Mouse (Mus musculus): ENCODE measurements at regions not wholly inside any gene's neighbourhood (a gene's known extent, or its start where the extent isn't known, plus 50 kb on each side); places are given as distances from the start of the nearest gene placed in this dataset.

DNA sequence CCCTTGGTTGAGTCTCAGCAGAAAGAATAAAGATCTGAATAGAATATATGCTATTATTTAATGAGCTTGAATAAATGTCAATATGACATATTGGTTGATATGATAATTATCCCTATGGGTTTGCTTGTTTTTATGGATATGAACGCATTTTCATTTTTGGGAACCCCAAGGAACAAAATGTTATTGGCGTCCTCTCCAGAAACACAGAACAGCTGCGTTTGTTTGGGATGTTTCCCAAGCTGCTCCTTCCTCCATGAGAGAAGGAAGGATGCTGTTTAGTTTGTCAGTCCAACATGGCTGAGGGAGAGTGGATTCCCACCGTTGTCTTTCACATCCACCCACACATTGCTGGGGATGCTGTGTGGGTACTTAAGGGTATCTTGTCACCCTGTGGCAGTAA lies 89.9 kb upstream of the Osmr start:
- WGBS = 79% methylated on average over 4 of the region's 4 CpGs
- Histone ChIP-seq H3K27ac (ENCODE audit: low read length) (no peak overlapping the region), H3K9ac (replicated peaks; ENCODE audit: low read length) (no peak overlapping the region), H3K4me3 (ENCODE audit: low read length) (no peak overlapping the region), H3K4me1 (ENCODE audit: insufficient read depth, low read length) (no peaks in the 10 kb centered on the region), H3K4me2 (replicated peaks; ENCODE audit: low read depth, low read length) (no peak overlapping the region), H3K36me3 (ENCODE audit: insufficient read depth, low read length) (no peaks in the 10 kb centered on the region), H3K9me3 (ENCODE audit: low read length) (no peaks in the 10 kb centered on the region), H3K27me3 (ENCODE audit: insufficient read depth, low read length) (no peaks in the 10 kb centered on the region)
- ATAC-seq (ENCODE audit: low FRiP score, low TSS enrichment) = no peak

GRCm38 (mm10) chr15:6965446-6965845 lies 90.7 kb upstream of the Osmr start:
- H3K9ac ChIP-seq (replicated peaks; ENCODE audit: low read length) = no peak overlapping the region
- WGBS = 53% methylated on average over 4 of the region's 4 CpGs

GRCm38 (mm10) chr15:6974410-6974809 lies 99.6 kb upstream of the Osmr start:
- Histone ChIP-seq H3K4me1 (ENCODE audit: insufficient read depth, low read length) (peaks cover 5% of the 10 kb centered on the region; the same call in 1 of the 2 replicates), H3K4me2 (replicated peaks; ENCODE audit: low read depth, low read length) (no peak overlapping the region), H3K36me3 (ENCODE audit: insufficient read depth, low read length) (no peaks in the 10 kb centered on the region), H3K9me3 (ENCODE audit: low read length) (no peaks in the 10 kb centered on the region), H3K27ac (ENCODE audit: low read length) (no peak overlapping the region), H3K27me3 (ENCODE audit: insufficient read depth, low read length) (no peaks in the 10 kb centered on the region), H3K9ac (replicated peaks; ENCODE audit: low read length) (no peak overlapping the region), H3K4me3 (ENCODE audit: low read length) (no peak overlapping the region)
- peak; percentile 75; the same call in 1 of the 2 replicates for ATAC-seq (ENCODE audit: low FRiP score, low TSS enrichment)
- WGBS = 16% methylated on average over 4 of the region's 4 CpGs

More at GRCm38 (mm10) chr15:6965446-6965845, 90.7 kb upstream of the Osmr start:
- Histone ChIP-seq H3K4me1 (ENCODE audit: insufficient read depth, low read length) (no peaks in the 10 kb centered on the region), H3K9me3 (ENCODE audit: low read length) (no peaks in the 10 kb centered on the region), H3K27ac (ENCODE audit: low read length) (no peak overlapping the region), H3K4me2 (replicated peaks; ENCODE audit: low read depth, low read length) (no peak overlapping the region), H3K27me3 (ENCODE audit: insufficient read depth, low read length) (no peaks in the 10 kb centered on the region), H3K36me3 (ENCODE audit: insufficient read depth, low read length) (no peaks in the 10 kb centered on the region), H3K4me3 (ENCODE audit: low read length) (no peak overlapping the region)
- ATAC-seq (ENCODE audit: low FRiP score, low TSS enrichment) = no peak

DNA sequence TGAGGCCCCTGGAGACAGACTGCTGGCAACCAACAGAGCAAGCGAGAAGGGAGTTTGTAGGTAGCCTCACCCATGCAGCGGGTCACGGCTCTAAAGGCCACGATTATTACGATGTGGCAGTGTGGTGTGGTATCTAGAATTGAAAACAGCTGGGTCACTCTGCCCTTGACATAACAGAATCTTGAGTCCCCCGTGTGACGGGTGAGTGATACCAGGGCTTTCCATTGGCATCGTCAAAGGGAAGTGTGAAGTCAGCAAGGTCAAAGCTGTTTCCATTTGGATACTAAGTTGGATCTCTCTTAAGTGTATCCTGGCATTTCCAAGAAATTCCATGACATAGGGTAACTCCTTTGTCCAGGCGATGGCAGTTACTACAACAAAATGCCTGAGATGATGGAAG lies 106.7 kb upstream of the Osmr start:
- Histone ChIP-seq H3K9me3 (ENCODE audit: low read length) (no peaks in the 10 kb centered on the region), H3K27me3 (ENCODE audit: insufficient read depth, low read length) (no peaks in the 10 kb centered on the region), H3K4me1 (ENCODE audit: insufficient read depth, low read length) (no peaks in the 10 kb centered on the region), H3K4me3 (ENCODE audit: low read length) (no peak overlapping the region), H3K36me3 (ENCODE audit: insufficient read depth, low read length) (no peaks in the 10 kb centered on the region), H3K9ac (replicated peaks; ENCODE audit: low read length) (no peak overlapping the region), H3K27ac (ENCODE audit: low read length) (no peak overlapping the region), H3K4me2 (replicated peaks; ENCODE audit: low read depth, low read length) (no peak overlapping the region)
- ATAC-seq (ENCODE audit: low FRiP score, low TSS enrichment) = no peak
- 79% methylated on average over 9 of the region's 9 CpGs for WGBS

DNA sequence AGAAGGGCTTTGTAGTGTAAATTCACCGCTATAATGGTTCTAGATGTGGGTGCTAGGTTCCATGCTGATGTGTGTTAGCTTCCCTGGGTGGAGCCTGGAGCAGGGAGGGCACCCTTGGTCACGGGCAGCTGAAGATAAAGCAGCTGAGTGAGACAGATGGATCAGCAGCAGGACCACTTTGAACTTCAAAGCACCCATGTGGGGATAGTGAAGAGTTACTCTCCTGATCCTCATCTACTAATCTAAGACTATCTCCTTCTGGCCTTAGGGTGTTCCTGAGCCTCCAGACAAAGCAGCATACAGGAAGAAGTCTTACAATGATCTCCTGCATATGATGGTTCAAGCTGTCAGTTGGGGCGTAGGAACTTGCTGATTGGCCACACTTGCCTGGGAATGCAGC lies 107.1 kb upstream of the Lifr start:
- H3K4me1 ChIP-seq (ENCODE audit: insufficient read depth, low read length) = no peaks in the 10 kb centered on the region
- H3K9ac ChIP-seq (replicated peaks; ENCODE audit: low read length) = no peak overlapping the region
- no peak for ATAC-seq (ENCODE audit: low FRiP score, low TSS enrichment)
- H3K36me3 ChIP-seq (ENCODE audit: insufficient read depth, low read length) = no peaks in the 10 kb centered on the region
- H3K27me3 ChIP-seq (ENCODE audit: insufficient read depth, low read length) = no peaks in the 10 kb centered on the region
- H3K27ac ChIP-seq (ENCODE audit: low read length) = no peak overlapping the region
- no peaks in the 10 kb centered on the region for H3K9me3 ChIP-seq (ENCODE audit: low read length)
- H3K4me2 ChIP-seq (replicated peaks; ENCODE audit: low read depth, low read length) = no peak overlapping the region
- H3K4me3 ChIP-seq (ENCODE audit: low read length) = no peak overlapping the region
- WGBS = 79% methylated on average over 3 of the region's 3 CpGs

DNA sequence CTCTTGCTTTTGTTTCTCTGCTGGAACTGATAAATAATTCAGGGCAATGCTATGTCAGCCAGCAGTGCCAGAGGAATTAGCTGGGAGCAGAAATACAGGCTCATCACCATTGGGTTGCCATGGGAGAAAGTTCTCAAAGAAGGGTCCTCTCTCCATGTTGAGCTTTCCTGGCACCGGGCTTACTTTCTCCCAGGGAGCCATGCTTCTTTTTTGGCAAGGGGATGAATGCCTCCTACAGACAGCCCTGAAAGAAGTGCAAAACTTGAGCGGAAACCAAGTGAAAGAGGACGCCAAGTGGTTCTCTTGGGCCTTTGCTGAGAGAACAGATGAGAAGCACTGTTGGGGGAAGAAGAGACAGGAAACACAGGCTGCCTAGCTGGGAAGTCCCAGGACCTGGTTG lies 102.2 kb upstream of the Lifr start:
- Histone ChIP-seq H3K4me1 (ENCODE audit: insufficient read depth, low read length) (no peaks in the 10 kb centered on the region), H3K9ac (replicated peaks; ENCODE audit: low read length) (no peak overlapping the region), H3K36me3 (ENCODE audit: insufficient read depth, low read length) (no peaks in the 10 kb centered on the region), H3K27me3 (ENCODE audit: insufficient read depth, low read length) (no peaks in the 10 kb centered on the region), H3K4me3 (ENCODE audit: low read length) (no peak overlapping the region), H3K9me3 (ENCODE audit: low read length) (no peaks in the 10 kb centered on the region), H3K4me2 (replicated peaks; ENCODE audit: low read depth, low read length) (no peak overlapping the region), H3K27ac (ENCODE audit: low read length) (no peak overlapping the region)
- WGBS = 86% methylated on average over 3 of the region's 3 CpGs
- no peak for ATAC-seq (ENCODE audit: low FRiP score, low TSS enrichment)

GRCm38 (mm10) chr15:6989094-6989493 lies 101.3 kb upstream of the Lifr start:
- Histone ChIP-seq H3K27ac (ENCODE audit: low read length) (no peak overlapping the region), H3K36me3 (ENCODE audit: insufficient read depth, low read length) (no peaks in the 10 kb centered on the region), H3K27me3 (ENCODE audit: insufficient read depth, low read length) (no peaks in the 10 kb centered on the region), H3K4me1 (ENCODE audit: insufficient read depth, low read length) (no peaks in the 10 kb centered on the region), H3K9me3 (ENCODE audit: low read length) (no peaks in the 10 kb centered on the region), H3K4me2 (replicated peaks; ENCODE audit: low read depth, low read length) (no peak overlapping the region), H3K4me3 (ENCODE audit: low read length) (no peak overlapping the region), H3K9ac (replicated peaks; ENCODE audit: low read length) (no peak overlapping the region)
- 82% methylated on average over 6 of the region's 6 CpGs for WGBS
- no peak for ATAC-seq (ENCODE audit: low FRiP score, low TSS enrichment)

- Histone ChIP-seq H3K4me1 (ENCODE audit: insufficient read depth, low read length) (no peaks in the 10 kb centered on the region), H3K4me3 (ENCODE audit: low read length) (no peak overlapping the region), H3K36me3 (ENCODE audit: insufficient read depth, low read length) (no peaks in the 10 kb centered on the region), H3K27ac (ENCODE audit: low read length) (no peak overlapping the region), H3K4me2 (replicated peaks; ENCODE audit: low read depth, low read length) (no peak overlapping the region), H3K9ac (replicated peaks; ENCODE audit: low read length) (no peak overlapping the region), H3K9me3 (ENCODE audit: low read length) (no peaks in the 10 kb centered on the region), H3K27me3 (ENCODE audit: insufficient read depth, low read length) (no peaks in the 10 kb centered on the region)
- 80% methylated on average over 9 of the region's 9 CpGs for WGBS
- ATAC-seq (ENCODE audit: low FRiP score, low TSS enrichment) = no peak
These were observed 97.2 kb upstream of the Lifr start for GRCm38 (mm10) chr15:6993226-6993625.

DNA sequence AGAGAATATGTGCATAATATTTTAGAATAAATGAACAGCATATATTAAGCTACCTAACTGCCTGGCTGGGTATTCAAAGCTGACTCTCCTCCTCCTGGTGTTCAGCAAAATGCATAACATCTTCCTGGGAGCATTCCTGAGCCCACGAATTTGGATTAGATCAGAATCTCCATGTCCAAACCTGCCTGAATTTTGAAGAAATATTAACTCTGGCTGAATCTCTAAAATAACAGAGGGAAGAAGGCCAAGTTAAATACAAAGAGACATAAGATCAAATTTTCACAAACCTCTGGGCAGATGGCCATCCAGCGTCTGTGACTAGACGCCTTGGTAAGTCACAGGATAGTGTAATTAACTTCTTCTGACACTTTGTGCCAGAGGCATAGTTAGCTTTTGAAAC lies 95.2 kb upstream of the Lifr start:
- WGBS = 36% methylated on average over 3 of the region's 3 CpGs
- ATAC-seq (ENCODE audit: low FRiP score, low TSS enrichment) = no peak
- Histone ChIP-seq H3K4me2 (replicated peaks; ENCODE audit: low read depth, low read length) (no peak overlapping the region), H3K9ac (replicated peaks; ENCODE audit: low read length) (no peak overlapping the region), H3K9me3 (ENCODE audit: low read length) (no peaks in the 10 kb centered on the region), H3K36me3 (ENCODE audit: insufficient read depth, low read length) (no peaks in the 10 kb centered on the region), H3K4me1 (ENCODE audit: insufficient read depth, low read length) (peaks cover 8% of the 10 kb centered on the region), H3K4me3 (ENCODE audit: low read length) (no peak overlapping the region), H3K27me3 (ENCODE audit: insufficient read depth, low read length) (no peaks in the 10 kb centered on the region), H3K27ac (ENCODE audit: low read length) (no peak overlapping the region)

- Histone ChIP-seq H3K9me3 (ENCODE audit: low read length) (no peaks in the 10 kb centered on the region), H3K4me3 (ENCODE audit: low read length) (no peak overlapping the region), H3K4me2 (replicated peaks; ENCODE audit: low read depth, low read length) (no peak overlapping the region), H3K4me1 (ENCODE audit: insufficient read depth, low read length) (peaks cover 10% of the 10 kb centered on the region), H3K36me3 (ENCODE audit: insufficient read depth, low read length) (no peaks in the 10 kb centered on the region), H3K27ac (ENCODE audit: low read length) (no peak overlapping the region), H3K9ac (replicated peaks; ENCODE audit: low read length) (no peak overlapping the region), H3K27me3 (ENCODE audit: insufficient read depth, low read length) (no peaks in the 10 kb centered on the region)
- ATAC-seq (ENCODE audit: low FRiP score, low TSS enrichment) = no peak
- 59% methylated on average over 5 of the region's 5 CpGs for WGBS
These were observed 92.5 kb upstream of the Lifr start for GRCm38 (mm10) chr15:6997871-6998270.

All from kidney, embryonic 16.5 days (tissue).